Mouse (Mus musculus): ENCODE results near the gene Prcp.
"Not testable (repeated sequence)": the region's sequence is repeated elsewhere in the genome, so short reads cannot be mapped to it uniquely, and the experiment has no call there.

Gene Prcp

DNA sequence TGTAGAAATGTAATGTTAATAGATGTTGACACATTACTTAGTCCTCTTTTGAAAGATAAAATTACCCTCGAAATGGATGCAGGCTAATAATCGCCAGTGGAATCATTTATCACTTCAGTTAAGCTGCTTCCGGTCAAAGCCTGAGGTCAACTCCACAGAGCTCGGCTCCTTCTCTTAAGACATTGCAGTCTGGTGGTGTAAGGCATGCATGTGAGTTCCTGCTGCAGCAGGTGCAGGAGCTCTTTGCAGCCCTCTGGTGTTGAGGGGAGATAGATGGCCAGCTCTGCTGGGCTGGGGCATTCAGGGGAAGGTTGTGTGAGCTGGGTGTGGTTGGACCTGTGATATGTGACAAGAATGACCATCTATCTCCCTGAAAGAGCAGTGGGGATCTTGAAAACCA, 104.0 kb downstream of the Prcp start:
- no peak for DNase-seq (ENCODE audit: low spot score in 2 of 2)

DNA sequence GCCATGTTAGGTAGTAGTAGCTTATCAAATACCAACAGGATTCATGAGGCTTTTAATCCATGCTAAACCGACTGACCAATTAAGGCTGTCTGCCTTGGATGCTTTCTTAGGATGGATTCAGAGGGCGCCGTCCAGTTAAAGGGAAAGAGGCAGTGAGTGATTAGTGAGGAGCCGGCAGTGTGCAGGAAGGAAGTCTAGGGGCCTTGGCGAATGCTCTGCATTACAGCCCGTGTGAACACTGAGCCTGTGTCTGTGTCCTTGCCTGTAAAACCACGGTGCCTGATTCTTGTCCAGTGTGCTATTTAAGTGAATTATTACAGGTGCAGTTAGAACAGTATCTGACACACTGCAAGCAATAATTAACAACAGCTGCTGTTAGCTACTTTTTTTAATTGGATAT, 104.5 kb downstream of the Prcp start:
- DNase-seq (ENCODE audit: low spot score in 2 of 2) = not testable (repeated sequence)

DNA sequence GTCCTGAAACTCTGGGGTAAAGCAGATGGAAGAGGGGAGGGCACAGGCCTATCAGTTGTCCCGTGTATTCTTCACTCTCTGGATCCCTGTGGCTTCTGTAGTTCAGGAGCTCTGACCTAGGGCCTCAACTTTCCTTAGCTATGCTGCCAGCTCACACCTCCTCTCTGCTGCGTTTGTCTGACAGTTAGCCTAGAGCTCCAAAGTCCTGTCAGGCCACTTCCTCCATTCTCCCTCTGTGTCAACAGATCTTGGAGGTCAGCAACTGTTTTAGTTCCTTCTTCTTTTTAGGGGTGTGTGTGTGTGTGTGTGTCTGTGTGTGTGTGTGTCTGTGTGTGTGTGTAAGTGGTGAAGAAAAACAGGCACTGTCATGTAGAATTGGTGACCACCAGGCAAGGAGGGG, 106.5 kb downstream of the Prcp start:
- DNase-seq (ENCODE audit: low spot score in 2 of 2) = no peak

GRCm38 (mm10) chr7:92981864-92982263, 107.6 kb downstream of the Prcp start:
- no peak for DNase-seq (ENCODE audit: low spot score in 2 of 2)

Measured in spleen, postnatal 14 days (tissue).